Mouse (Mus musculus): ENCODE results near the gene Il9r. TPM values are rescaled to one million over a fixed set of nuclear protein-coding genes. Genes with fewer than 3 reads are reported as not detected.

The Il9r gene
- not detected in 2 replicates for polyA plus RNA-seq (2014; fragmentation: Nextera tagmentation; extraction: Ambion mirVana)

DNA sequence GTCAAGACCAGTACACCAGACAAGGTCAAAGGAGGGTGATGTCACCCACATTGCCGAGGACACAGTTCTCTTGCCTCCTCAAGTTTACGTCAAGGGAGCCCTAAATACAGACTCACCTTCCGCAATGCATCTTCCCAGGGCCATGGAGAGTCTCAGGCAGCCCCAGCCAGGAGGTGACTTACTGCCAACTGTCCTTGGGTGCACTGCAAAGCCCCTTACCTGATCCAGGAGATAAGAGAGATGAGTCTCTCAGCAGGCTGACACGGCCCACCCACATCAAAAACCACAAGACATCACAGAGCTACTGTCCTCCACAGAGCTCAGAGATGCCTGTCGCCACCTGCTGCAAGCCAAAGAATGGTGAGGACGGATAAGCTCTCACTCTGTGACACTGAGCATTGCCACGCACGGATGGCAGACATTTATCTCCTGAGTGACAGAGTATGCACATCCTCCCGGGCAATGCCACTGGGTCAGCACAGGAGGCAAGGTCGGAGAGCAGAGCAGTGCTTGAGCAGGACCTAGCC lies at the start of gene Il9r:
Gene Il9r (minus strand): TSS at position 205 of the 527 bp plus-strand sequence.
- Histone ChIP-seq H3K27me3 (ENCODE audit: control insufficient read depth, insufficient read depth, low read length) (0 out of 2 replicates have a peak, but pooled peaks cover 2% of the 10 kb centered on the region), H3K4me1 (ENCODE audit: control insufficient read depth, insufficient read depth, low read length) (peaks cover 16% of the 10 kb centered on the region), H3K9ac (ENCODE audit: low read depth, low read length) (no peak within 1 kb of the TSS), H3K9me3 (replicated peaks; ENCODE audit: control insufficient read depth, low read length) (no peaks in the 10 kb centered on the region), H3K4me2 (no peak within 1 kb of the TSS), H3K27ac (ENCODE audit: low read depth, low read length) (no peak within 1 kb of the TSS), H3K36me3 (ENCODE audit: control insufficient read depth, insufficient read depth, low read length) (no peaks in the 10 kb centered on the region), H3K4me3 (ENCODE audit: low read depth, low read length) (no peak within 1 kb of the TSS)
- ATAC-seq (replicated peaks; ENCODE audit: insufficient number of reproducible peaks, low FRiP score, low TSS enrichment), result no peak
- 34% methylated on average over 10 of the region's 10 CpGs for WGBS (ENCODE audit: insufficient replicate concordance)

DNA sequence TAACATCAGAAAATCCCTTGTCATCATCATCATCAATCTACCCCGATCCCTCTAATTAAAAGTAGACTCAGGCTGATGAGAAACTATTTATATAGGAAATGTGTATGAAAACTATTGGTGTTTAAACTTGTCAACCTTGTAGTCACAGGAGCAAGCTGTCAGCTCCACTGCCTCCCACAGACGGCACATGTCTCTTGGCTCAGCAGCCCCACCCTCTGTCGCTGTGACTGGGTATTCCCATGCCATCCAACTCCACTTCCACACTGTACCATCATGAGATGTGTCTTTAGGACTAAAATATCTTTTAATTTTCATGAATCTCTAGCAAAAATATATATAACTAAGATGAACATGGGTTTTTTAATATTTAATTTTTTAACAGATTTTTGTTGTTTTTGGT lies 48.3 kb upstream of the Il9r start:
- 84% methylated on average over 3 of the region's 3 CpGs for WGBS (ENCODE audit: insufficient replicate concordance)
- Histone ChIP-seq H3K4me3 (ENCODE audit: low read depth, low read length) (no peak overlapping the region), H3K36me3 (ENCODE audit: control insufficient read depth, insufficient read depth, low read length) (peaks cover 14% of the 10 kb centered on the region; the same call in 1 of the 2 replicates), H3K9ac (ENCODE audit: low read depth, low read length) (no peak overlapping the region), H3K27me3 (ENCODE audit: control insufficient read depth, insufficient read depth, low read length) (no peaks in the 10 kb centered on the region), H3K9me3 (replicated peaks; ENCODE audit: control insufficient read depth, low read length) (no peaks in the 10 kb centered on the region), H3K4me2 (no peak overlapping the region), H3K27ac (ENCODE audit: low read depth, low read length) (no peak overlapping the region), H3K4me1 (ENCODE audit: control insufficient read depth, insufficient read depth, low read length) (peaks cover 6% of the 10 kb centered on the region)
- no peak for ATAC-seq (replicated peaks; ENCODE audit: insufficient number of reproducible peaks, low FRiP score, low TSS enrichment)

DNA sequence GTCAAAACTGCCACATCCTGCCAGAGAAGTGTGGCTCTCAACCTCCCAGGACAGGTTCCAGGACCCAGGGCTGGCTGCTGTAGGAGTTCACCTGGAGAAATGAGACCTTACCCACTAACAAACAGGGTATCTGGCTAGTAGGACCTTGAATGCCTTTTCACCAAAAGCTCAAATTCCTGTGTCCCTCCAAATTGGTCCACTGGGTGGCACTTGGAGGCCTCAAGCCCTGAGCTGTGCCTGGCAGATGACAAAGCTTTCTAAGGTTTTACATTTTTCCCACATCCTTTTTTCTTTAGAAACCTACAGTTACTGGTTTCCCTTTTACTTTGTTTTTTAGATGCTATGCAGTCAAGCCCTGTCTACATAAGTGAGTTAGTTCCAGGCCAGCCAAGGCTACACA lies 47.0 kb upstream of the Il9r start:
- H3K36me3 ChIP-seq (ENCODE audit: control insufficient read depth, insufficient read depth, low read length), result peaks cover 14% of the 10 kb centered on the region; the same call in 1 of the 2 replicates
- H3K27ac ChIP-seq (ENCODE audit: low read depth, low read length), result peak overlapping the region; percentile 62
- H3K4me2 ChIP-seq, result no peak overlapping the region
- no peak overlapping the region for H3K4me3 ChIP-seq (ENCODE audit: low read depth, low read length)
- ATAC-seq (replicated peaks; ENCODE audit: insufficient number of reproducible peaks, low FRiP score, low TSS enrichment), result no peak
- no peak overlapping the region for H3K9ac ChIP-seq (ENCODE audit: low read depth, low read length)
- H3K9me3 ChIP-seq (replicated peaks; ENCODE audit: control insufficient read depth, low read length), result no peaks in the 10 kb centered on the region
- H3K27me3 ChIP-seq (ENCODE audit: control insufficient read depth, insufficient read depth, low read length), result no peaks in the 10 kb centered on the region
- peaks cover 10% of the 10 kb centered on the region for H3K4me1 ChIP-seq (ENCODE audit: control insufficient read depth, insufficient read depth, low read length)

DNA sequence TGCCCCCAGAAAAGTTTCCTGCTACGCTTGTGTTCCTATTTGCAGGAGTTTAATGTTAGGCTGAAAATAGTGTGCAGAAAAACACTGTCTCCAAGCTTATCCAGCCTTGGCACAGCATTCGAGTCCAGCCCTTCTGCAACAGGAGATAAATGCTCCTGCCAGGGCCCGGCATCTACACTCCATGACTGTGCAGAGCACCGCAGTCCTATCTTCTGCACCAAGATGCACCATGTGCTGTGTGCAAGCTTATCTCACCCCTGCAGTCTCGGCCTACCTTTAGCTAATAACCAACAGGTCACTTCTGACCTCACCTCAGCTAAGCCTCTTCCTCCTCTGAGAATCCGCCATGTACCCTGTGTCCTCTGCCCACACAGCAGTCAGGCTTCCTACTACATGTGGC lies 45.5 kb upstream of the Il9r start:
- H3K27me3 ChIP-seq (ENCODE audit: control insufficient read depth, insufficient read depth, low read length), result no peaks in the 10 kb centered on the region
- WGBS (ENCODE audit: insufficient replicate concordance), result 82% methylated on average over 6 of the region's 6 CpGs
- no peak overlapping the region for H3K4me3 ChIP-seq (ENCODE audit: low read depth, low read length)
- peak overlapping the region; percentile 93 for H3K27ac ChIP-seq (ENCODE audit: low read depth, low read length)
- H3K36me3 ChIP-seq (ENCODE audit: control insufficient read depth, insufficient read depth, low read length), result peaks cover 16% of the 10 kb centered on the region
- H3K9ac ChIP-seq (ENCODE audit: low read depth, low read length), result no peak overlapping the region
- no peak overlapping the region for H3K4me2 ChIP-seq
- H3K4me1 ChIP-seq (ENCODE audit: control insufficient read depth, insufficient read depth, low read length), result peaks cover 10% of the 10 kb centered on the region
- ATAC-seq (replicated peaks; ENCODE audit: insufficient number of reproducible peaks, low FRiP score, low TSS enrichment), result peak; percentile 91
- no peaks in the 10 kb centered on the region for H3K9me3 ChIP-seq (replicated peaks; ENCODE audit: control insufficient read depth, low read length)

DNA sequence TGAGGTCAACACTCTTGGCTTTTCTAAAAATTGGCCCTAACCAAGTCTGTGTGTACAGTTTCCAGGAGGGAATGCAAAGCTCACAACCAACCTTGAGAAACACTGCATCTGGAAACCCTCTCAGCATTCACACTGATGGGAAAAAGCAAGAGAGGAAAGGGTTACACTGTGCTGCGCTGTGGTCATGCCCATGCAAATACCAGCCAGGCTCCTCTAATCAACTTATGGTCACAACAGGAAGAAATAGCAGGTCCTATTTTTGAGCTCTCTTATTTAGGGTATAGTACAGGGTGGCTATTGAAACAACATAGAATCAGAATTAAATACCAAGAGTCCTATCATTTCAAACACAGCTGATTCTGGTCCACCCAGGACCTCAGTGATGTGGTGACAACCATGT lies 44.5 kb upstream of the Il9r start:
- 88% methylated on average over 1 of the region's 1 CpGs for WGBS (ENCODE audit: insufficient replicate concordance)
- Histone ChIP-seq H3K4me3 (ENCODE audit: low read depth, low read length) (no peak overlapping the region), H3K36me3 (ENCODE audit: control insufficient read depth, insufficient read depth, low read length) (peaks cover 15% of the 10 kb centered on the region), H3K9me3 (replicated peaks; ENCODE audit: control insufficient read depth, low read length) (no peaks in the 10 kb centered on the region), H3K27ac (ENCODE audit: low read depth, low read length) (peak overlapping the region; percentile 93), H3K4me1 (ENCODE audit: control insufficient read depth, insufficient read depth, low read length) (peaks cover 10% of the 10 kb centered on the region), H3K9ac (ENCODE audit: low read depth, low read length) (peak overlapping the region; percentile 56; the same call in 1 of the 2 replicates), H3K27me3 (ENCODE audit: control insufficient read depth, insufficient read depth, low read length) (no peaks in the 10 kb centered on the region), H3K4me2 (no peak overlapping the region)
- ATAC-seq (replicated peaks; ENCODE audit: insufficient number of reproducible peaks, low FRiP score, low TSS enrichment), result no peak

DNA sequence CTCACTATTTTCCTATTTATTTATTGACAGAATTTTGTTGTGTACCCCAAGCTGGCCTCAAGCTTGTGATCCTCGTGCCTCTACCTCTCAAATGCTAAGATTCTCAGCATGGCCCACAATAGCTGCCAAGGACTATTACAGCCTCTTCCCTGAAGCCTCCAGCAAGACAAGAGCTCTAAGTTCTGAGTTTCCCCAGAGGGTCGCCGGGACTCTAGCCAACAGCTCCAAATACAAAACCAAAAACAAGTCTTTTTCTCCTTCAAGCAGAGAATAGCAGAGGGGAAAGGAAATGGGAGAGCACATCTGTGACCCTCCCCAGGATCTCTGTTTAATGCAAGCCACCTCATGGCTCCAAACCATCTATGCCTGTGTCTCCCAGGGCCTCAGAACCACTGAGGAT lies 44.0 kb upstream of the Il9r start:
- Histone ChIP-seq H3K27ac (ENCODE audit: low read depth, low read length) (peak overlapping the region; percentile 93; the same call in 1 of the 2 replicates), H3K4me2 (no peak overlapping the region), H3K36me3 (ENCODE audit: control insufficient read depth, insufficient read depth, low read length) (peaks cover 13% of the 10 kb centered on the region), H3K9ac (ENCODE audit: low read depth, low read length) (no peak overlapping the region), H3K27me3 (ENCODE audit: control insufficient read depth, insufficient read depth, low read length) (no peaks in the 10 kb centered on the region), H3K4me3 (ENCODE audit: low read depth, low read length) (no peak overlapping the region), H3K4me1 (ENCODE audit: control insufficient read depth, insufficient read depth, low read length) (peaks cover 10% of the 10 kb centered on the region), H3K9me3 (replicated peaks; ENCODE audit: control insufficient read depth, low read length) (no peaks in the 10 kb centered on the region)
- ATAC-seq (replicated peaks; ENCODE audit: insufficient number of reproducible peaks, low FRiP score, low TSS enrichment), result no peak
- WGBS (ENCODE audit: insufficient replicate concordance), result 72% methylated on average over 3 of the region's 3 CpGs

DNA sequence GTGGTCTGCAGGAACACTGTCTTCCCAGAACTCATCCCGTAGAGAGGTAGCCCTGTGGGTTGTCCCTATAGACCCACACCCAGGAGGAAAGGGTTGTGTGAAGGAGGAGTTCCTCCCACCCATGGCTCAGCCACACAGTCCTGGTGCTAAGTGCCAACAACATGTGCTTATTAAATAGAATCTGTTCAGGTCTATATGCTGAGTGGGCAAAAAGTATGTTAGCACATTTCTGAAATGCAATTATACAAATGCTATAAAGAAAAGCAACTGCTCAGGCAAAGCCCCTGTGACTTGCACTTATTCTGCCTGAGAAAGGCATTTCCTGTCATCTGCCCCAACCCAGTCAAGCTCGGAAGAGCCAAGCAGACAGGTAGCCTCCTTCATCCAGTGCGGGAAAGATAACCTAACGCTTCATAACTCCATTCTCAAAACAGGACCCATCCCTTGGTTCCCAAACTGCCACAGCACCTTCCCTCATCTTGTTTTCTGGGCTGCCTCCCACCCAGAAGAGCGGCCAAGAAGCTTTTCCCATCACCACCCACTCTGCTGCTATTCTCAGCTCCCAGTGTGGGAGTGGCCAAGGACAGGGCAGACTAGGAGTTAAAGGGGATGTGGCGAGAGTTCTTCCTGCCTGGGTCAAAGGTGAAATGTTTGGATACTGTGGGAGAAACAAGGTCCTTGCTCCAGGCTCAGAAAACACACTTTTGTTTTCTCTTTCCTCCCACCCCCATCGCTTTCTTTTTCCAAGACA lies 43.3 kb upstream of the Il9r start:
- Histone ChIP-seq H3K9me3 (replicated peaks; ENCODE audit: control insufficient read depth, low read length) (no peaks in the 10 kb centered on the region), H3K36me3 (ENCODE audit: control insufficient read depth, insufficient read depth, low read length) (peaks cover 13% of the 10 kb centered on the region), H3K27ac (ENCODE audit: low read depth, low read length) (peak overlapping the region; percentile 93), H3K27me3 (ENCODE audit: control insufficient read depth, insufficient read depth, low read length) (no peaks in the 10 kb centered on the region), H3K4me2 (no peak overlapping the region), H3K4me3 (ENCODE audit: low read depth, low read length) (no peak overlapping the region), H3K4me1 (ENCODE audit: control insufficient read depth, insufficient read depth, low read length) (peaks cover 10% of the 10 kb centered on the region), H3K9ac (ENCODE audit: low read depth, low read length) (peak overlapping the region; percentile 36; the same call in 1 of the 2 replicates)
- WGBS (ENCODE audit: insufficient replicate concordance), result 59% methylated on average over 7 of the region's 7 CpGs
- ATAC-seq (replicated peaks; ENCODE audit: insufficient number of reproducible peaks, low FRiP score, low TSS enrichment), result no peak

DNA sequence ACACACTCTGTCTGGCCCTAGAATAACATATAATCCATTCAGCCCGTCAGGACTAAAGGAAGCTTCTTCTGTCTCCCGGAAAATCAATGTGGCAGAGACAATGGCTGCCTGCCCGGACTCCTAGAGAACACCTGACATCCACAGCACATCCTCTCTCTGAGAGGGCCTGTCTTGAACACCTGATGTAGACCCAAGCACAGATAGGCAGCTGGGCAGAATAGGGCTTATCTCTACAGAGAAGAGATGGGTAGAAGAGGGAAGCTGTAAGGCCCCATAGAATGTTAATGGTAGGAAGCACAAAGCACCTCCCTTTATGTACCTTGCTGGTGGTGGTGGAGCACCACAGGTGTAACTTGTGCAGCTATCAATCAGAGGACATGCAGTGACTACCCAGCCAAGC lies 42.1 kb upstream of the Il9r start:
- Histone ChIP-seq H3K36me3 (ENCODE audit: control insufficient read depth, insufficient read depth, low read length) (peaks cover 11% of the 10 kb centered on the region), H3K27ac (ENCODE audit: low read depth, low read length) (peak overlapping the region; percentile 93; the same call in 1 of the 2 replicates), H3K4me1 (ENCODE audit: control insufficient read depth, insufficient read depth, low read length) (peaks cover 10% of the 10 kb centered on the region), H3K9me3 (replicated peaks; ENCODE audit: control insufficient read depth, low read length) (no peaks in the 10 kb centered on the region), H3K27me3 (ENCODE audit: control insufficient read depth, insufficient read depth, low read length) (no peaks in the 10 kb centered on the region), H3K4me3 (ENCODE audit: low read depth, low read length) (no peak overlapping the region), H3K9ac (ENCODE audit: low read depth, low read length) (no peak overlapping the region), H3K4me2 (no peak overlapping the region)
- no peak for ATAC-seq (replicated peaks; ENCODE audit: insufficient number of reproducible peaks, low FRiP score, low TSS enrichment)
- 84% methylated on average over 3 of the region's 3 CpGs for WGBS (ENCODE audit: insufficient replicate concordance)

DNA sequence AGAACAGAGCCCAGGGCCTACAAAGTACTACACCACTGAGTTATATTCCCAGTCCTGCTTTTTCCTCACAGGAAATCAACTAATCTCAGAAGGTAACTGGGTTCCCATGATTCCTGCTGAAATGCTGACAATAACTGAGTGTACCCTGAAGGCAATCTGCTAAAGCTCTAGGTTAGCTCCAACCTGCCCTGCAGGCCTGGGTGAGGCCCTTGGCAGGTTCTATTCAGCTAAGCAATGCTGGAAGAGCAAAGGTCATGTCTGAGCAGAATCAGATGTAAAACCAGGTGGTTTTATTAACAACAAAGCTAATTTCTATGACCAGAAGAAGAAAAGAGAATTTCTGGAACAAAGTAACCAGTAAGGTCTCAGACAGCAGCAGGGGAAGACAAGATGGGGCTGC lies 41.3 kb upstream of the Il9r start:
- Histone ChIP-seq H3K9ac (ENCODE audit: low read depth, low read length) (no peak overlapping the region), H3K27me3 (ENCODE audit: control insufficient read depth, insufficient read depth, low read length) (no peaks in the 10 kb centered on the region), H3K9me3 (replicated peaks; ENCODE audit: control insufficient read depth, low read length) (no peaks in the 10 kb centered on the region), H3K27ac (ENCODE audit: low read depth, low read length) (no peak overlapping the region), H3K4me2 (no peak overlapping the region), H3K4me1 (ENCODE audit: control insufficient read depth, insufficient read depth, low read length) (peaks cover 10% of the 10 kb centered on the region), H3K4me3 (ENCODE audit: low read depth, low read length) (no peak overlapping the region), H3K36me3 (ENCODE audit: control insufficient read depth, insufficient read depth, low read length) (peaks cover 13% of the 10 kb centered on the region)
- no peak for ATAC-seq (replicated peaks; ENCODE audit: insufficient number of reproducible peaks, low FRiP score, low TSS enrichment)

Data from heart, embryonic 11.5 days (tissue).